Mouse (Mus musculus): ENCODE measurements around the gene Pnkp. TPM values are rescaled to one million over a fixed set of nuclear protein-coding genes. Genes with fewer than 3 reads are reported as not detected.

Pnkp gene
- total RNA-seq, 2 experiments from 2014 or later, result 27.1 to 27.7 TPM

DNA sequence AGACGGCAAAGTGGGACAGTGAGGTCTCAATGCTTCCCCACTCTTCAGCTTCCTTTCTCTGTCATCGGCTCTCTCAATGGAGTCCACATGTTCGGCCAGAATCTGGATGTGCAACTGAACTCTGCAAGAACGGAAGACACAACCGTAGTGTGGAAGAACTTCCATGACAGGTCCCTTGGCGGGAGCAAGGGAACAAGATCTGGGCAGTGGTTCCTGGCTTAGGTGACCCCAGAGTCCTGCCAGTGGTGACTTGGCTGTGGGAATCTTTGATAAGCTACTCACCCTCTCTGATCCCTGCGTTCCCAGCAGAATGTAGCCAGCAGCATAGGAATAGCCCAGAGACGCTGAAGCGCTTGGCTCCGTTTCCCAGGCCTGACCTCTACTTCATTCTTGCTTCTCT lies 39.6 kb downstream of the Pnkp start:
- DNase-seq (ENCODE audit: low spot score in 2 of 2), result no peak

DNA sequence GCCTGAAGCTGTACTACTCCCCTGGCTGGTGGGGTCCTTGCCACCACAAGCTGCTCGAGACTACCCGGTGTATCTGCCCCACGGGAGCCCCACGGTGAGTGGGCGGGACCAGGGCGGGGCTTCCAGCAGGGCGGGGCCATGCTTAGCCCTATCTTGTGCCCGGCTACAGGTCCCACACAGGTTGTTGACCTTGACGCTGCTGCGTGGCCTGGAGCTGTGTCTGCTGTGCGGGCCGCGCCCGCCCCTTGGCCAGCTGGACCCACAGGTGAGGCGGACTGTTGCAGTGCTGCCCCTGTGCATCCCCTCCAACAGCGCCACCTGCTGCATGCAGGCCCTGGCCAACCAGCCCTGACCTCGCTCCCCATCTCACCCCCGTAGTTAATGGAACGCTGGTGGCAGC lies 41.7 kb downstream of the Pnkp start:
- DNase-seq (ENCODE audit: low spot score in 2 of 2), result no peak

GRCm38 (mm10) chr7:44900632-44901031 lies 43.7 kb downstream of the Pnkp start:
- DNase-seq (ENCODE audit: low spot score in 2 of 2), result no peak

GRCm38 (mm10) chr7:44901230-44901722 lies 44.3 kb downstream of the Pnkp start:
- DNase-seq (ENCODE audit: low spot score in 2 of 2), result no peak

DNA sequence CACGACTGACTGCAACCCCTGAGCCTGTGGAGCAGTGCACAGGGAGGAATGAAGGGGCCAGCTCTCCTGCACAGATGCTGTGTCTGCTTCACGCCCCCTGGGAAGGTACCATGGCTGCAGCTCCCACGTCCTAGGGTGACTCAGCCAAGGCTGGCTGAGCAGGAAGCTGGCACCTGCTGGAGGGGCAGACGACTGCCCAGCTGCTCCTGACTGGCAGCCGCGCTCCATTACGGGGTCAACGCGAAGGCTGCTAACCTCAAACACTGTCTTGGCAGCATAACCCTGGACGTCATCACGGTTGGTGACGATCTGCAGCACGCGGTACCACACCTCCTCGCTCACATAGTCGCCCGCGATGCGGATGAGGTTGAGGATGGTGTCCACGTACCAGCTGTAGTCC lies 48.5 kb downstream of the Pnkp start:
- DNase-seq (ENCODE audit: low spot score in 2 of 2), result peak; percentile 58 to 71

DNA sequence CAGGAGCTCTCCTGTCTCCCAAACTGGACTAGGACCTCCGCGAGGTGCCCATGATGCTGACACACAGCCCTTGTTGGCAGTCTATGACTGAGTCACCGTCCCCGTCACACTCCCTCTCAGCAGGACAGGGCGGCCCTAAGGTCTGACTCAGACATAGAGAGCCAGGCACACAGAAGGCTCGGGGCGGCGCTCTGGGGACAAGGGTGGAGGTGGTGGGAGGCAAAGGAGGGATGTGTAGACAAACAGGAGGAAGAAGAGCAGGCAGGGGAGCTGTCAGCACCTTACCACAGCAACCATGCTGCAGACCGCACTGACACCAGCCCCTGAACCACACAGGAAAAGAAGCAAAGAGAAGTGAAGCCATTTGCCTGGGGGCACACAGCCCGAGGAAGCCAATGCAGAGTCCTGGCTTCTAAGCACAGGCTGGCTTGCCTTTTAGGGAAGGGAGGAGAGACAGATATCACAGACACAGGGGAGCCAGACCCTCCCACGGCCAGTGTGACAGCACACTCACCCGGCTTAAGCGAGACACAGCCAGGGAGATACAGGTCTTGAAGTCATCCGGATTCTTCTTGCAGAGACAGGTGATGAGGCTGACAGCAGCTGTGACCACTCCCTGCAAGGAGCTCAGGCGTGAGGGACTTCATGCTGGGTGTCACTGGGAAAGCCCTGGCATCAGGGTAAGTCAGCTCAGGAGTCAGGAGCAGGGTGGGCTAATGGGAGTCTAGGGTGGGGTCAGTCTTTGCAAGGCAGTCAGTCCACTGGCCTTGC lies 52.0 kb downstream of the Pnkp start:
- peak; percentile 39 to 51 for DNase-seq (ENCODE audit: low spot score in 2 of 2)

Small RNA genes lying within 50 kb of the gene (microRNA-seq; reads per million reads assigned to microRNA genes)
- gene Mir707, result 0 reads per million in 2 experiments

Other genes with a start within 250 kb of the Pnkp start
- 10 to 100 TPM; 22.4 to 24.4 TPM for gene Myh14, start 186.3 kb upstream of the Pnkp start, total RNA-seq (2021)
- gene Izumo2, start 148.4 kb upstream of the Pnkp start, total RNA-seq (2021), result not detected
- 10 to 100 TPM; 25.5 to 26.5 TPM for gene Vrk3, start 108.7 kb upstream of the Pnkp start, total RNA-seq (2021)
- under 1 TPM; 0.23 to 0.89 TPM for gene Zfp473, start 106.1 kb upstream of the Pnkp start, total RNA-seq (2021)
- 10 to 100 TPM; 33.0 to 38.1 TPM for gene Nup62, start 41.1 kb upstream of the Pnkp start, total RNA-seq (2021)
- gene Il4i1, start 40.8 kb upstream of the Pnkp start, total RNA-seq (2021), result 1 to 10 TPM; 1.8 to 2.3 TPM
- gene Atf5, start 40.5 kb upstream of the Pnkp start, total RNA-seq (2021), result 10 to 100 TPM; 21.2 to 27.8 TPM
- gene Akt1s1, start 8.1 kb upstream of the Pnkp start, total RNA-seq (2021), result 10 to 100 TPM; 67.9 to 70.1 TPM
- gene Tbc1d17, start 8.1 kb upstream of the Pnkp start, total RNA-seq (2021), result 10 to 100 TPM; 70.4 to 89.3 TPM
- gene Ptov1, start 12.6 kb downstream of the Pnkp start, total RNA-seq (2021), result 100 to 1,000 TPM; 280 to 295 TPM
- gene Med25, start 35.6 kb downstream of the Pnkp start, total RNA-seq (2021), result 10 to 100 TPM; 85.9 to 94.9 TPM
- 10 to 100 TPM; 22.2 to 24.2 TPM for gene Fuz, start 38.9 kb downstream of the Pnkp start, total RNA-seq (2021)
- gene Ap2a1, start 72.4 kb downstream of the Pnkp start, total RNA-seq (2021), result 100 to 1,000 TPM; 328 to 355 TPM
- 1 to 10 TPM; 1.7 to 3.0 TPM for gene Tsks, start 86.1 kb downstream of the Pnkp start, total RNA-seq (2021)
- 10 to 100 TPM; 98.3 to 98.4 TPM for gene Cpt1c, start 117.7 kb downstream of the Pnkp start, total RNA-seq (2021)
- 100 to 1,000 TPM; 174 to 178 TPM for gene Prmt1, start 129.4 kb downstream of the Pnkp start, total RNA-seq (2021)
- gene Irf3, start 140.5 kb downstream of the Pnkp start, total RNA-seq (2021), result 10 to 100 TPM; 35.2 to 41.9 TPM
- gene Bcl2l12, start 141.6 kb downstream of the Pnkp start, total RNA-seq (2021), result 1 to 10 TPM; 2.8 to 3.8 TPM
- gene Scaf1, start 159.2 kb downstream of the Pnkp start, total RNA-seq (2021), result 100 to 1,000 TPM; 159 to 163 TPM
- 10 to 100 TPM; 10.0 to 14.5 TPM for gene Rras, start 160.8 kb downstream of the Pnkp start, total RNA-seq (2021)
- gene Prr12, start 195.7 kb downstream of the Pnkp start, total RNA-seq (2021), result 10 to 100 TPM; 63.3 to 67.5 TPM
- 10 to 100 TPM; 51.9 to 59.7 TPM for gene Nosip, start 205.3 kb downstream of the Pnkp start, total RNA-seq (2021)
- 1 to 10 TPM; 6.2 to 9.2 TPM for gene Prrg2, start 205.5 kb downstream of the Pnkp start, total RNA-seq (2021)
- gene Rcn3, start 235.1 kb downstream of the Pnkp start, total RNA-seq (2021), result 1 to 10 TPM; 5.9 to 6.0 TPM
- gene Fcgrt, start 246.7 kb downstream of the Pnkp start, total RNA-seq (2021), result 10 to 100 TPM; 19.6 to 20.1 TPM

All from left cerebral cortex, adult 18-20 months (tissue).